Mouse (Mus musculus) heart, postnatal 14 days (tissue): Measurements from ENCODE around the gene Ewsr1. TPM values are rescaled to one million over a fixed set of nuclear protein-coding genes. Genes with fewer than 3 reads are reported as not detected.

Source experiments
- DNase-seq, 2 experiments: peaks; one replicate each; pipeline ENCODE4 v3.0.0; 2021 to 2022
- intact Hi-C: fragments of 180-260 bp; cut with DNase I; formaldehyde crosslinking; loops from one replicate; pipeline ENCODE4 v1.15.1; 2025
- microRNA-seq, 2 experiments: library from miRNA; unstranded; fragments of <30 nt; microRNA quantifications; one replicate each; pipeline ENCODE4 v1.2.0; 2021 to 2022
- total RNA-seq, 2 experiments: library from RNA; stranded (reverse); gene quantifications; 2 replicates each; pipeline ENCODE4 v1.2.3; 2021

Ewsr1 gene
- total RNA-seq, 2 experiments from 2014 or later, result 119 to 131 TPM

DNA sequence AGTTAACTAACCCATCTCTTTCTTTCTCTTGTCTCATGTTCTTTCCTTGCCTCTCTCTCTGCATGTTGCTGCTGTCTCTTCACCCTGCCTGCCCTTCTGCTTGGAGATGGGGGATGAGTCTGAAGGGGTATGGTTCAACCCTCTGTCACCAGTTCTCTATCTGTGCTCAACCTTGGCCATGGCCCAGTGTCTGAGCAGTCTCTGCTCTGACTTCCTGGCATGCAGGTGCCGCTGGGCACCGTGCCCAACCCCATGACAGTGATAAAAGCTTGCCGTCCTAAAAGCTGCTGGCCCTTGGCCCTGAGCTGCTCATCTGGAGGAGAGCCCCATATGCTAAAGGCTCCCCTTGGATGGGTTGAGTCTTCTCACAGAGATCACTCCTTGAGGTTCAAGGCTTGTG lies 65.9 kb downstream of the Ewsr1 start:
- intact Hi-C loops, result no loop called here

GRCm38 (mm10) chr11:5032706-5033105 lies 66.4 kb downstream of the Ewsr1 start:
- DNase-seq, result no peak
- intact Hi-C loops, result no loop called here

More for the DNA sequence above, 65.9 kb downstream of the Ewsr1 start:
- DNase-seq, result peak; percentile 73 to 76

GRCm38 (mm10) chr11:5028228-5028627 lies 70.8 kb downstream of the Ewsr1 start:
- no peak for DNase-seq
- intact Hi-C loops, result no loop called here

DNA sequence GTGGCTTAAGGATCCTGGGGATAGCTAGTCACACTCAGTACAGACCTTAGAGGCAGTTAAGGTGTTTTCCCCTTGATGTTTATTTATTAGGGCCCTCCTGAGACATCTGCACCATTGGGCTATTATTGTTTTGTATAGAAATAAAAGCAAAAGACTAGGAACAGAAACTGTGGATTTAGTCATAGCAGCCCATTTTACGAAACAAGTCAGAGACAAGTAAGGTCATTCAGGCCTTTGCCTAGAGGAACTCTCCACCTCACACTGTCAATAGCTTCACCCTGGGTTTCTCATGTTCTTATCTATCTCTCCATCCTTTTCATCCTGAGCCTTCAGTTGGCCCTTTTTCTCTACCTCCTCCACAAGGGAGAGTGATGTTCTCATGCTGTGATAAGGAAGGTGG lies 74.0 kb downstream of the Ewsr1 start:
- no peak for DNase-seq
- intact Hi-C loops, result no loop called here

Small RNA genes within 50 kb of the gene (microRNA-seq; reads per million reads assigned to microRNA genes)
- gene Gm47296, result 0 reads per million in 2 experiments

Other genes starting within 250 kb of the Ewsr1 start
- gene Nf2, start 249.7 kb downstream of the Ewsr1 start, total RNA-seq, result 10 to 100 TPM; 82.9 to 84.2 TPM
- gene Nipsnap1, start 225.3 kb downstream of the Ewsr1 start, total RNA-seq, result 1 to 10 TPM; 2.1 to 2.2 TPM
- gene Thoc5, start 203.9 kb downstream of the Ewsr1 start, total RNA-seq, result 10 to 100 TPM; 16.7 to 17.3 TPM
- under 1 TPM in 1 of 2 experiments, not detected in 1; 0.05 TPM for gene Nefh, start 151.2 kb downstream of the Ewsr1 start, total RNA-seq
- 10 to 100 TPM; 48.9 to 51.7 TPM for gene Ap1b1, start 112.4 kb downstream of the Ewsr1 start, total RNA-seq
- 1 to 10 TPM; 3.7 to 4.4 TPM for gene Rasl10a, start 41.1 kb downstream of the Ewsr1 start, total RNA-seq
- 10 to 100 TPM; 17.8 to 18.7 TPM for gene Gas2l1, start 33.9 kb downstream of the Ewsr1 start, total RNA-seq
- gene Rhbdd3, start 340 bp downstream of the Ewsr1 start, total RNA-seq, result 10 to 100 TPM; 18.7 to 20.5 TPM
- 1 to 10 TPM; 4.1 to 4.6 TPM for gene Emid1, start 53.0 kb upstream of the Ewsr1 start, total RNA-seq
- gene Kremen1, start 162.3 kb upstream of the Ewsr1 start, total RNA-seq, result 10 to 100 TPM; 69.9 to 70.5 TPM